Mouse (Mus musculus) CH12.LX (cell line): ENCODE results near the gene Gm10972. TPM values are rescaled to one million over a fixed set of nuclear protein-coding genes. Genes with fewer than 3 reads are reported as not detected.
"Not testable (repeated sequence)": the region's sequence is repeated elsewhere in the genome, so short reads cannot be mapped to it uniquely, and the experiment has no call there.

ENCODE experiments used
- DNase-seq: peaks from one replicate; pipeline ENCODE4 v3.0.0-alpha.2; 2013; ENCODE audit errors: extremely low read depth
- H3K27ac ChIP-seq: 2 replicates; pipeline ENCODE4 v1.5.1; 2012; ENCODE audit warnings: low read depth, mild to moderate bottlenecking, control low read depth, moderate library complexity; ENCODE audit not compliant: insufficient read depth
- H3K27me3 ChIP-seq: replicated peaks from 2 replicates; pipeline ENCODE3; 2012; ENCODE audit warnings: inconsistent platforms
- H3K36me3 ChIP-seq, 2 experiments: replicated peaks in 1 of 2; 2 replicates each; pipeline versions ENCODE3 to v1.6.1; 2012; ENCODE audit warnings: inconsistent platforms in 1 of 2, low read length in 1 of 2, mild to moderate bottlenecking in 1 of 2, mixed read lengths in 1 of 2, moderate library complexity in 1 of 2; ENCODE audit not compliant: control insufficient read depth in 1 of 2, insufficient read depth in 1 of 2
- H3K4me1 ChIP-seq, 2 experiments: 2 replicates each; pipeline ENCODE4 v1.6.1; 2012; ENCODE audit warnings: inconsistent platforms in 1 of 2, moderate library complexity in 1 of 2; ENCODE audit not compliant: insufficient read depth in 2 of 2, control insufficient read depth in 1 of 2
- H3K4me2 ChIP-seq: 2 replicates; pipeline ENCODE4 v1.6.1; 2012; ENCODE audit warnings: low read depth, mild to moderate bottlenecking, control low read depth; ENCODE audit not compliant: poor library complexity, insufficient read depth, severe bottlenecking
- H3K4me3 ChIP-seq, 3 experiments: fragments of 150-350 bp in 1 of 3; sonication (generic) in 1 of 3; replicated peaks in 1 of 3; 2 replicates each; pipeline versions ENCODE3 to v1.5.1; 2011 to 2012; ENCODE audit warnings: low read depth in 2 of 3, low read length in 2 of 3, mild to moderate bottlenecking in 2 of 3, moderate library complexity in 2 of 3, control low read depth in 1 of 3, improper control_type of control experiment in 1 of 3, inconsistent platforms in 1 of 3, mixed read lengths in 1 of 3; ENCODE audit not compliant: poor library complexity in 1 of 3
- H3K79me2 ChIP-seq: replicated peaks from 2 replicates; pipeline ENCODE4 v1.6.1; 2012; ENCODE audit warnings: mild to moderate bottlenecking, moderate library complexity; ENCODE audit not compliant: control insufficient read depth, poor library complexity, insufficient read depth, severe bottlenecking; ENCODE audit errors: extremely low read depth
- H3K9ac ChIP-seq: 2 replicates; pipeline ENCODE4 v1.6.1; 2012; ENCODE audit warnings: low read depth, mild to moderate bottlenecking, control low read depth, moderate library complexity; ENCODE audit not compliant: insufficient read depth
- H3K9me3 ChIP-seq: replicated peaks from 2 replicates; pipeline ENCODE3; 2012; ENCODE audit warnings: low read length, inconsistent platforms, mixed read lengths
- CHD2 ChIP-seq: IDR thresholded peaks from 2 replicates; pipeline ENCODE4 v1.6.1; 2011; ENCODE audit warnings: low read length, improper control_type of control experiment
- E2F4 ChIP-seq: IDR thresholded peaks from 2 replicates; pipeline ENCODE4 v1.6.1; 2011; ENCODE audit warnings: low read depth, low read length, improper control_type of control experiment; ENCODE audit not compliant: insufficient replicate concordance
- EP300 ChIP-seq: IDR thresholded peaks from 2 replicates; pipeline ENCODE4 v1.6.1; 2011; ENCODE audit warnings: low read length, improper control_type of control experiment
- ETS1 ChIP-seq: conservative IDR thresholded peaks from 2 replicates; pipeline ENCODE4 v1.6.1; 2012; ENCODE audit warnings: low read depth, mild to moderate bottlenecking, inconsistent platforms, low read length, improper control_type of control experiment, moderate library complexity
- JUN ChIP-seq: IDR thresholded peaks from 2 replicates; pipeline ENCODE4 v1.6.1; 2011; ENCODE audit warnings: low read depth, mild to moderate bottlenecking, low read length, improper control_type of control experiment, moderate library complexity; ENCODE audit not compliant: insufficient read depth
- MAZ ChIP-seq: IDR thresholded peaks from 2 replicates; pipeline ENCODE4 v1.6.1; 2012; ENCODE audit warnings: low read depth, mild to moderate bottlenecking, inconsistent platforms, low read length, improper control_type of control experiment, moderate library complexity
- POLR2AphosphoS2 ChIP-seq: IDR thresholded peaks from 2 replicates; pipeline ENCODE4 v1.6.1; 2011; ENCODE audit warnings: low read depth, low read length, improper control_type of control experiment
- RCOR1 ChIP-seq: conservative IDR thresholded peaks from 2 replicates; pipeline ENCODE4 v1.6.1; 2012; ENCODE audit warnings: low read depth, mild to moderate bottlenecking, inconsistent platforms, low read length, improper control_type of control experiment
- SMC3 ChIP-seq: IDR thresholded peaks from 2 replicates; pipeline ENCODE4 v1.6.1; 2011; ENCODE audit warnings: low read depth, low read length, improper control_type of control experiment
- TBP ChIP-seq: conservative IDR thresholded peaks from 2 replicates; pipeline ENCODE4 v1.6.1; 2011; ENCODE audit warnings: low read depth, low read length, improper control_type of control experiment
- UBTF ChIP-seq: IDR thresholded peaks from 2 replicates; pipeline ENCODE4 v1.6.1; 2012; ENCODE audit warnings: low read depth, mild to moderate bottlenecking, inconsistent platforms, low read length, improper control_type of control experiment, moderate library complexity
- USF1 ChIP-seq: IDR thresholded peaks from 2 replicates; pipeline ENCODE4 v1.6.1; 2014; ENCODE audit warnings: low read depth, mild to moderate bottlenecking, inconsistent platforms, low read length, improper control_type of control experiment
- USF2 ChIP-seq: conservative IDR thresholded peaks from 2 replicates; pipeline ENCODE4 v1.6.1; 2011; ENCODE audit warnings: low read depth, low read length, improper control_type of control experiment
- ZKSCAN1 ChIP-seq: IDR thresholded peaks from 2 replicates; pipeline ENCODE4 v1.6.1; 2012; ENCODE audit warnings: low read depth, inconsistent platforms, low read length, improper control_type of control experiment, borderline replicate concordance
- ZMIZ1 ChIP-seq: IDR thresholded peaks from 2 replicates; pipeline ENCODE4 v1.6.1; 2012; ENCODE audit warnings: low read depth, mild to moderate bottlenecking, inconsistent platforms, low read length, improper control_type of control experiment
- ZNF384 ChIP-seq: IDR thresholded peaks from 2 replicates; pipeline ENCODE4 v1.6.1; 2012; ENCODE audit warnings: low read depth, low read length, improper control_type of control experiment, inconsistent platforms
- dilution Hi-C: fragments of 300-500 bp; cut with MboI; formaldehyde crosslinking; loops from 2 replicates; pipeline ENCODE4 v1.14.3; 2020; ENCODE audit warnings: low sequenced_read_pairs; ENCODE audit not compliant: extremely low pct_unique_long_range_greater_than_20kb, extremely low pct_ligation_motif_present
- in situ Hi-C: fragments of 300-500 bp; cut with MboI; formaldehyde crosslinking; loops from 3 replicates; pipeline ENCODE4 v1.14.3; 2019; ENCODE audit warnings: low sequenced_read_pairs, low pct_ligation_motif_present, low pct_unique_long_range_greater_than_20kb, mixed read lengths
- polyA plus RNA-seq: library from polyadenylated mRNA; unstranded; fragments of >175 nt; gene quantifications from 2 replicates; pipeline ENCODE4 v1.2.1, GENCODE M21; 2012; ENCODE audit warnings: low read depth; ENCODE audit not compliant: insufficient read length
- total RNA-seq, 2 experiments: library from RNA; depleted of rRNA; stranded (reverse); fragments of 300-350 nt in 1 of 2; fragments of >200 nt in 1 of 2; gene quantifications; 2 replicates each; pipeline ENCODE4 v1.2.3; 2012 to 2014

The Gm10972 gene
- total and polyA plus RNA-seq, 3 experiments, result not detected

DNA sequence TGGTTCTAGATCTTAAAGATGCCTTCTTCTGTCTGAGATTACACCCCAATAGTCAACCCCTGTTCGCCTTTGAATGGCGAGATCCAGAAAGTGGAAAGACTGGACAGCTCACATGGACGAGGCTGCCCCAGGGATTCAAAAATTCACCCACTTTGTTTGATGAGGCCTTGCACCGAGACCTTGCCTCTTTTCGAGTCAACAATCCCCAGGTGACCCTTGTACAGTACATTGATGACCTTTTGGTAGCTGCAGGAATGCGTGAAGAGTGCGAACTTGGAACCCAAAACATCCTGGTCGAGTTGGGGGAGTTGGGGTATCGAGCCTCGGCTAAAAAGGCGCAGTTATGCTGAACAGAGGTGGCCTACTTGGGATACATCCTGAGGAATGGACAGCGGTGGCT, 37.1 kb downstream of the Gm10972 start:
- H3K4me2 ChIP-seq, H3K36me3 ChIP-seq, H3K9me3 ChIP-seq, in situ Hi-C loops, dilution Hi-C loops, H3K79me2 ChIP-seq, H3K9ac ChIP-seq, H3K4me3 ChIP-seq, H3K27me3 ChIP-seq, DNase-seq, H3K27ac ChIP-seq: not testable (repeated sequence)
- H3K4me1 ChIP-seq, result peaks cover 0 to 15% of the 10 kb centered on the region in 2 experiments; a peak in 2 of 4 replicates

DNA sequence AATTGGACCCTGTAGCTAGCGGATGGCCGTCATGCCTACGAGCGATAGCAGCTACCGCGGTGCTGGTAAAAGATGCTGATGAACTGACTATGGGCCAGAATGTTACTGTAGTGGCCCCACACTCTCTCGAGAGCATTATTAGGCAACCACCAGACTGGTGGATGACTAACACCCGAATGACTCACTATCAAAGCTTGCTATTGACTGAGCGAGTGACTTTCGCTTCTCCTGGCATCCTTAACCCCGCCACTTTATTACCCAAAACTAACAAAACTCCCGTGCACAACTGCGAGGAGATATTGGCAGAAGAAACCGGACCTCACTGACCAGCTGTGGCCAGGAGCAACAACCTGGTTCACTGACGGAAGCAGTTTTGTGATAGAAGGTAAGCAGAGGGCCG, 37.9 kb downstream of the Gm10972 start:
- dilution Hi-C loops (no loop called here), in situ Hi-C loops (no loop called here)
- Histone ChIP-seq H3K4me2 (no peak overlapping the region), H3K79me2 (no peaks in the 10 kb centered on the region), H3K27me3 (no peaks in the 10 kb centered on the region), H3K36me3 (no peaks in the 10 kb centered on the region), H3K4me3 (no peak overlapping the region), H3K9me3 (no peaks in the 10 kb centered on the region)
- TF ChIP-seq USF1, result no peak
- TF ChIP-seq ZKSCAN1, result no peak
- no peak for TF ChIP-seq UBTF
- TF ChIP-seq ETS1, result no peak
- TF ChIP-seq ZNF384, result no peak
- no peak for TF ChIP-seq E2F4
- TF ChIP-seq MAZ, result no peak
- TF ChIP-seq TBP, result no peak
- TF ChIP-seq JUN, result no peak
- no peak for TF ChIP-seq SMC3
- TF ChIP-seq ZMIZ1, result no peak
- no peak for TF ChIP-seq RCOR1
- no peak for TF ChIP-seq USF2
- no peak for TF ChIP-seq POLR2AphosphoS2
- no peak for TF ChIP-seq EP300
- TF ChIP-seq CHD2, result no peak
- TF ChIP-seq, all 38 proteins: peak for 0
- Histone ChIP-seq H3K27ac (no peak overlapping the region), H3K9ac (no peak overlapping the region), H3K4me1 (peaks cover 0 to 15% of the 10 kb centered on the region in 2 experiments; a peak in 2 of 4 replicates)
- no peak for DNase-seq
